Mouse (Mus musculus): ENCODE measurements around the gene Osbpl10.

DNA sequence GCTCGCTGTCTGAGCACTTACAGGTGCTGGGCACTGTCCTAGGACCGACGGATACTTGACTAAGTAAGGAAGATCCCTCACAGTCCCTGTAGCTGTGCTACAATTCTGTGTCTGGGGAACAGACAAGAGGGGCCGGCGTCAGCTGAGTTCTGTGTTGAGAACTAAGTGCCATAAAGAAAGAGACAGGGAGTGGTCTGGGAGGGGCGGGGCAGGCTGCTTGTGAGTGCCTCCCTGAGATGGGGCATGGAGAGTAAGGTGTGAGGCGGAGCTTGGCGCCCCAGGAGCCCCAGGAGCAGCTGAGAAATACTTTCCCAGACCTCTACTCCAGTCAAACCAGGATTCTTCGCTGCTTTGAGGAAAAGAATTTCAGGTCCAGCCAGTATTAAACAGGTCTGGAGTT lies 239.6 kb downstream of the Osbpl10 start:
- no peak for TF ChIP-seq GATA1 (IDR thresholded peaks at IDR 0.05; ENCODE audit: low read length)
- no peak for TF ChIP-seq TAL1 (IDR thresholded peaks at IDR 0.05; ENCODE audit: low read length)

All from erythroblast, embryonic 14.5 days (primary cell).